Mouse (Mus musculus): ENCODE data around the gene Gm5089.

DNA sequence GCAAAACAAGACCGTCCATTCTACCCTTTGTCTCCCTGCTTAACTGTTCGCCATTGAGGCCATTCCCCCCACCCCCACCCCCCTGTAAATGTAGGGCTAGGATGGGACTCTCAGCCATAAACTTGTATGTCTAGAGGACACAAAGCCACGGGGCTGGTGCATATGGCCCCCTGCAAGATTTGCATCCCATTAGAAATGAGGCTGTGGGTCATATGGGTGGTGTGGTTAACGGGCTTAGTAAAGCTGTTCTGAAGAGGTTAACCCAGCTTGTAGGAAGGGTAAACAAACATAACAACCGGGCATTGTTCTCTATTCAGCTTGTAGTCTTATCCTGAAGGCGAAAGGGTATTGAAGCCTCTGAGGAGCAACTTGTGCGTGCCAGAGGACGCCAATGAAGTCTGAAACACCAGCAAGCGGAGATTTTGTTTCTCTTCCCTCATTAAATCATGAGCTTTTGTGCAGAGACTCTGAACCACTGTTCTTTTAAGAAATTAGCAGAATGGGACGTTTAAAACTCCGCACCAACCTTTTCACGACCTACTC lies 48.1 kb downstream of the Gm5089 start:
- TF ChIP-seq CTCF (IDR thresholded peaks at IDR 0.05; ENCODE audit: low read depth) (no peak), EP300 (IDR thresholded peaks at IDR 0.05; ENCODE audit: low read depth) (no peak)

Data from heart, postnatal 0 days (tissue).